Mouse (Mus musculus) brain, embryonic 14.5 days (tissue): Measurements from ENCODE around the gene Atox1. TPM values are rescaled to one million over a fixed set of nuclear protein-coding genes. Genes with fewer than 3 reads are reported as not detected.
"Not testable (repeated sequence)": the region's sequence is repeated elsewhere in the genome, so short reads cannot be mapped to it uniquely, and the experiment has no call there.

Experiments
- DNase-seq: peaks from one replicate; pipeline ENCODE4 v3.0.0-alpha.2; 2011; ENCODE audit warnings: low read depth
- CTCF ChIP-seq: fragments of 200-500 bp; IDR thresholded peaks from 2 replicates; pipeline ENCODE4 v1.5.1; 2012; ENCODE audit warnings: inconsistent platforms, mild to moderate bottlenecking, moderate library complexity, borderline replicate concordance; ENCODE audit not compliant: insufficient read depth, insufficient read length; ENCODE audit errors: extremely low read depth
- POLR2A ChIP-seq: fragments of 200-500 bp; IDR thresholded peaks from 2 replicates; pipeline ENCODE4 v1.6.1; 2012; ENCODE audit warnings: mild to moderate bottlenecking, inconsistent platforms, borderline replicate concordance; ENCODE audit not compliant: poor library complexity, insufficient read depth, insufficient read length, severe bottlenecking; ENCODE audit errors: extremely low read depth
- polyA plus RNA-seq: library from polyadenylated mRNA; depleted of rRNA; stranded (reverse); fragments of >200 nt; gene quantifications from 2 replicates; pipeline ENCODE4 v1.2.3, GENCODE M21; 2012

Atox1 gene
- polyA plus RNA-seq, 1 experiment, result 179 TPM

- DNase-seq, result peak; percentile 83
- TF ChIP-seq CTCF, result no peak
- no peak for TF ChIP-seq POLR2A
These were observed 41.2 kb downstream of the Atox1 start for GRCm38 (mm10) chr11:55419678-55420307.

- TF ChIP-seq POLR2A, result no peak
- no peak for TF ChIP-seq CTCF
- DNase-seq, result no peak
These were observed 41.8 kb downstream of the Atox1 start for GRCm38 (mm10) chr11:55419296-55419677.

GRCm38 (mm10) chr11:55418704-55419061 is 42.4 kb downstream of the Atox1 start:
- DNase-seq, result no peak
- TF ChIP-seq POLR2A (no peak), CTCF (no peak)

- no peak for TF ChIP-seq CTCF
- TF ChIP-seq POLR2A, result no peak
- peak; percentile 84 for DNase-seq
These were observed 42.9 kb downstream of the Atox1 start for GRCm38 (mm10) chr11:55417898-55418703.

- no peak for DNase-seq
- no peak for TF ChIP-seq CTCF
- no peak for TF ChIP-seq POLR2A
These were observed 44.3 kb downstream of the Atox1 start for GRCm38 (mm10) chr11:55416609-55417265.

- DNase-seq, result not testable (repeated sequence)
These were observed 45.3 kb downstream of the Atox1 start for GRCm38 (mm10) chr11:55415731-55416130.

GRCm38 (mm10) chr11:55415036-55415704 is 45.9 kb downstream of the Atox1 start:
- no peak for DNase-seq
- TF ChIP-seq CTCF, result no peak
- TF ChIP-seq POLR2A, result no peak

- DNase-seq, result no peak
- no peak for TF ChIP-seq CTCF
- no peak for TF ChIP-seq POLR2A
These were observed 46.7 kb downstream of the Atox1 start for GRCm38 (mm10) chr11:55414314-55414713.

- TF ChIP-seq CTCF (no peak), POLR2A (no peak)
- no peak for DNase-seq
These were observed 47.6 kb downstream of the Atox1 start for GRCm38 (mm10) chr11:55413416-55413796.

GRCm38 (mm10) chr11:55412680-55413415 is 48.2 kb downstream of the Atox1 start:
- DNase-seq, result no peak
- TF ChIP-seq POLR2A (no peak), CTCF (no peak)

- DNase-seq, result no peak
- no peak for TF ChIP-seq POLR2A
- no peak for TF ChIP-seq CTCF
These were observed 49.0 kb downstream of the Atox1 start for GRCm38 (mm10) chr11:55412034-55412433.

- DNase-seq, result no peak
- no peak for TF ChIP-seq CTCF
- no peak for TF ChIP-seq POLR2A
These were observed 50.5 kb downstream of the Atox1 start for GRCm38 (mm10) chr11:55410502-55410901.
